Mouse (Mus musculus): ENCODE results near the gene Nek11. TPM values are rescaled to one million over a fixed set of nuclear protein-coding genes. Genes with fewer than 3 reads are reported as not detected.

Gene Nek11
- polyA plus RNA-seq, 1 experiment from 2014 or later: 0.18 TPM

DNA sequence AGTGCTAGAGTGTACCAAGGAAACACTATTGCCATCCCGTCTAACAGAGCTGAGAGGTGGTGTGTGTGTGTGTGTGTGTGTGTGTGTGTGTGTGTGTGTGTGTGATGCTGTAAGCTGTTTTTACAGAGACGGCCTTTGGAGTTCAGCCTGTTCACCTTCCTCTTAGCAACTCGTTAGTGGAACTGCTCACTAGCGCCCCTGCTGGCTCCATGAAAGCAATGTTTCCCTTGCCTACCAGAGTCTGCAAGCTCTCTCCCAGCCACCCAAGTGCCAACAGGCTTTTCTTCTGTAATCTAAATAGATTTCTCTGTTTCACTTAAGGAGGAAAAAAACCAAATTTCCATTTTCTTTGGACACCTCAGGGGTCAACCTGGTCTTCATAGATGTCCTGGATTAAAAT lies 112.6 kb downstream of the Nek11 start:
- ATAC-seq (ENCODE audit: low FRiP score, low TSS enrichment) (no peak), DNase-seq (ENCODE audit: low spot score) (peak; percentile 47)
- H3K4me2 ChIP-seq (replicated peaks; ENCODE audit: low read depth): no peak overlapping the region
- H3K27ac ChIP-seq (replicated peaks): no peak overlapping the region
- TF ChIP-seq CTCF (IDR thresholded peaks at IDR 0.05; ENCODE audit: low read depth): peak; percentile 72
- TF ChIP-seq EP300 (optimal IDR thresholded peaks at IDR 0.05): no peak
- no peaks in the 10 kb centered on the region for H3K4me1 ChIP-seq (replicated peaks; ENCODE audit: control insufficient read depth, insufficient read depth)
- no peak overlapping the region for H3K4me3 ChIP-seq (ENCODE audit: low read depth, low read length)
- H3K9ac ChIP-seq (ENCODE audit: low read length): no peak overlapping the region
- 23% methylated on average over 4 of the region's 4 CpGs for WGBS
- H3K36me3 ChIP-seq (ENCODE audit: control insufficient read depth, insufficient read depth, low read length): no peaks in the 10 kb centered on the region
- H3K27me3 ChIP-seq (ENCODE audit: control insufficient read depth, insufficient read depth, low read length): no peaks in the 10 kb centered on the region
- H3K9me3 ChIP-seq (ENCODE audit: control insufficient read depth, low read length): no peaks in the 10 kb centered on the region

GRCm38 (mm10) chr9:105274925-105275324 lies 120.4 kb downstream of the Nek11 start:
- Histone ChIP-seq H3K9me3 (ENCODE audit: control insufficient read depth, low read length) (no peaks in the 10 kb centered on the region), H3K4me2 (replicated peaks; ENCODE audit: low read depth) (no peak overlapping the region), H3K4me3 (ENCODE audit: low read depth, low read length) (no peak overlapping the region), H3K27me3 (ENCODE audit: control insufficient read depth, insufficient read depth, low read length) (no peaks in the 10 kb centered on the region), H3K4me1 (replicated peaks; ENCODE audit: control insufficient read depth, insufficient read depth) (no peaks in the 10 kb centered on the region), H3K9ac (ENCODE audit: low read length) (no peak overlapping the region), H3K27ac (replicated peaks) (no peak overlapping the region), H3K36me3 (ENCODE audit: control insufficient read depth, insufficient read depth, low read length) (no peaks in the 10 kb centered on the region)
- WGBS: 78% methylated on average over 3 of the region's 3 CpGs
- DNase-seq (ENCODE audit: low spot score) (no peak), ATAC-seq (ENCODE audit: low FRiP score, low TSS enrichment) (no peak)
- TF ChIP-seq CTCF (IDR thresholded peaks at IDR 0.05; ENCODE audit: low read depth) (no peak), EP300 (optimal IDR thresholded peaks at IDR 0.05) (no peak)

DNA sequence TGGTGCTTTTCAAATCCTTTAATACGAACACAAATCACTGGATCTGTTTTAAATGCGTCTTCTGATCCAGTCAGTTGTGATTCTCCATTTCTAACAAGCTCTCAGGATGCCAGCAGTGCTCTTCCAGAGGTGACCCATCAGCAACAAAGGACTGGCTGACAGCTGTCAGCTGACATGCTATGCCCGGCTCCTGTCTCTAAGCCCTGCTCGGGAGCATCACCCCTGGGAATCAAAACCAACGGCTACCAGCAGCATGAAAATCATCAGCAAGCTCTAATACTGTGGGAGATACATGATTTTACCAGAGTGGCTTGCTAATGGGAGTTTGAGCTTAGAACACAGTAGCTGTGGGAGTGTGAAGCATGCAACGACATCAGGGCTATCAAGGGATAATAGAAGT lies 121.0 kb downstream of the Nek11 start:
- Histone ChIP-seq H3K36me3 (ENCODE audit: control insufficient read depth, insufficient read depth, low read length) (no peaks in the 10 kb centered on the region), H3K9ac (ENCODE audit: low read length) (no peak overlapping the region), H3K4me3 (ENCODE audit: low read depth, low read length) (no peak overlapping the region), H3K4me2 (replicated peaks; ENCODE audit: low read depth) (no peak overlapping the region), H3K27ac (replicated peaks) (no peak overlapping the region), H3K27me3 (ENCODE audit: control insufficient read depth, insufficient read depth, low read length) (no peaks in the 10 kb centered on the region), H3K9me3 (ENCODE audit: control insufficient read depth, low read length) (no peaks in the 10 kb centered on the region), H3K4me1 (replicated peaks; ENCODE audit: control insufficient read depth, insufficient read depth) (no peaks in the 10 kb centered on the region)
- ATAC-seq (ENCODE audit: low FRiP score, low TSS enrichment) (no peak), DNase-seq (ENCODE audit: low spot score) (no peak)
- 57% methylated on average over 6 of the region's 6 CpGs for WGBS
- TF ChIP-seq EP300 (optimal IDR thresholded peaks at IDR 0.05) (no peak), CTCF (IDR thresholded peaks at IDR 0.05; ENCODE audit: low read depth) (no peak)

GRCm38 (mm10) chr9:105272241-105272640 lies 123.1 kb downstream of the Nek11 start:
- WGBS: 8% methylated on average over 7 of the region's 7 CpGs
- TF ChIP-seq EP300 (optimal IDR thresholded peaks at IDR 0.05) (no peak), CTCF (IDR thresholded peaks at IDR 0.05; ENCODE audit: low read depth) (no peak)
- DNase-seq (ENCODE audit: low spot score): peak; percentile 44

GRCm38 (mm10) chr9:105263140-105263539 lies 132.2 kb downstream of the Nek11 start:
- DNase-seq (ENCODE audit: low spot score): no peak
- Histone ChIP-seq H3K4me1 (replicated peaks; ENCODE audit: control insufficient read depth, insufficient read depth) (no peaks in the 10 kb centered on the region), H3K27ac (replicated peaks) (no peak overlapping the region), H3K36me3 (ENCODE audit: control insufficient read depth, insufficient read depth, low read length) (no peaks in the 10 kb centered on the region), H3K9me3 (ENCODE audit: control insufficient read depth, low read length) (no peaks in the 10 kb centered on the region), H3K4me2 (replicated peaks; ENCODE audit: low read depth) (no peak overlapping the region), H3K27me3 (ENCODE audit: control insufficient read depth, insufficient read depth, low read length) (no peaks in the 10 kb centered on the region), H3K9ac (ENCODE audit: low read length) (no peak overlapping the region), H3K4me3 (ENCODE audit: low read depth, low read length) (no peak overlapping the region)
- ATAC-seq (ENCODE audit: low FRiP score, low TSS enrichment): no peak
- 62% methylated on average over 2 of the region's 2 CpGs for WGBS
- no peak for TF ChIP-seq EP300 (optimal IDR thresholded peaks at IDR 0.05)
- no peak for TF ChIP-seq CTCF (IDR thresholded peaks at IDR 0.05; ENCODE audit: low read depth)

More at GRCm38 (mm10) chr9:105272241-105272640, 123.1 kb downstream of the Nek11 start:
- no peak overlapping the region for H3K4me3 ChIP-seq (ENCODE audit: low read depth, low read length)
- no peaks in the 10 kb centered on the region for H3K27me3 ChIP-seq (ENCODE audit: control insufficient read depth, insufficient read depth, low read length)
- no peaks in the 10 kb centered on the region for H3K4me1 ChIP-seq (replicated peaks; ENCODE audit: control insufficient read depth, insufficient read depth)
- no peak overlapping the region for H3K4me2 ChIP-seq (replicated peaks; ENCODE audit: low read depth)
- H3K9ac ChIP-seq (ENCODE audit: low read length): no peak overlapping the region
- H3K9me3 ChIP-seq (ENCODE audit: control insufficient read depth, low read length): no peaks in the 10 kb centered on the region
- no peaks in the 10 kb centered on the region for H3K36me3 ChIP-seq (ENCODE audit: control insufficient read depth, insufficient read depth, low read length)
- no peak overlapping the region for H3K27ac ChIP-seq (replicated peaks)
- no peak for ATAC-seq (ENCODE audit: low FRiP score, low TSS enrichment)

DNA sequence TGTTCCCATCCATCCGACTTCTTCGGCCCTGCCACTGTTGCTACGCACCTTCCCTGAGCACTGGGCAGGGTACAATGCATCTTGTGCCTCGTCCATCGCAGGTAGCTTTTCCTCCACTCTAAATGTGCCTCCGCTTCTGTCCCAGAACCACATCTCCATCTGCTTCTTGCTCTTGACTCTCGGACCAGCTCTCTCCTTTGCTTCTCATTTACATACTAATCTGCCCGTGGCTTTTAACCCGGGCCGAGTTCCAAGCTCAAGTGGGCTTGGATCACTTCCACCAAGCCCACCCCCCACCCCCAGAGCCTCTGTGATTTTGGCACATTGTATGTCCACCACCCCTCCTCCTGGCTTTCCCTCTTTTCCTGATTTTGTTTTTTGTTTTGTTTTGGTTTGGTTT lies 137.7 kb downstream of the Nek11 start:
- Histone ChIP-seq H3K9me3 (ENCODE audit: control insufficient read depth, low read length) (no peaks in the 10 kb centered on the region), H3K36me3 (ENCODE audit: control insufficient read depth, insufficient read depth, low read length) (no peaks in the 10 kb centered on the region), H3K9ac (ENCODE audit: low read length) (no peak overlapping the region), H3K4me3 (ENCODE audit: low read depth, low read length) (no peak overlapping the region), H3K27ac (replicated peaks) (no peak overlapping the region), H3K27me3 (ENCODE audit: control insufficient read depth, insufficient read depth, low read length) (no peaks in the 10 kb centered on the region), H3K4me1 (replicated peaks; ENCODE audit: control insufficient read depth, insufficient read depth) (no peaks in the 10 kb centered on the region), H3K4me2 (replicated peaks; ENCODE audit: low read depth) (no peak overlapping the region)
- 67% methylated on average over 10 of the region's 10 CpGs for WGBS
- DNase-seq (ENCODE audit: low spot score) (no peak), ATAC-seq (ENCODE audit: low FRiP score, low TSS enrichment) (no peak)
- TF ChIP-seq EP300 (optimal IDR thresholded peaks at IDR 0.05): no peak
- TF ChIP-seq CTCF (IDR thresholded peaks at IDR 0.05; ENCODE audit: low read depth): no peak

Data from stomach, postnatal 0 days (tissue).